Mouse (Mus musculus) C2C12 (cell line): ENCODE measurements at regions not wholly inside any gene's neighbourhood (a gene's known extent, or its start where the extent isn't known, plus 50 kb on each side); places are given as distances from the start of the nearest gene placed in this dataset.

Experiments
- H3K27me3 ChIP-seq: one replicate; pipeline ENCODE4 v1.6.1; 2011; ENCODE audit not compliant: control insufficient read depth, insufficient read depth, insufficient read length
- H3K36me3 ChIP-seq: one replicate; pipeline ENCODE4 v1.6.1; 2011; ENCODE audit not compliant: control insufficient read depth, insufficient read depth
- H3K4me3 ChIP-seq: one replicate; pipeline ENCODE4 v1.5.1; 2011; ENCODE audit warnings: mild to moderate bottlenecking, control low read depth; ENCODE audit not compliant: poor library complexity, insufficient read depth, severe bottlenecking
- H3K79me2 ChIP-seq: one replicate; pipeline ENCODE4 v1.6.1; 2011; ENCODE audit not compliant: control insufficient read depth, insufficient read depth
- H3K79me3 ChIP-seq: one replicate; pipeline ENCODE4 v1.6.1; 2011; ENCODE audit warnings: low read depth, control low read depth
- H3ac ChIP-seq: one replicate; pipeline ENCODE3; 2011; ENCODE audit warnings: low read depth; ENCODE audit not compliant: control insufficient read depth, insufficient read length
- CEBPB ChIP-seq: IDR thresholded peaks from one replicate; pipeline ENCODE4 v1.6.1; 2011; ENCODE audit warnings: low read depth, mild to moderate bottlenecking, control low read depth, moderate library complexity
- CTCF ChIP-seq: IDR thresholded peaks from one replicate; pipeline ENCODE4 v1.5.1; 2011; ENCODE audit not compliant: control insufficient read depth, insufficient read depth, insufficient read length
- FOSL1 ChIP-seq: IDR thresholded peaks from one replicate; pipeline ENCODE4 v1.8.0; 2011; ENCODE audit warnings: mild to moderate bottlenecking, low read length; ENCODE audit not compliant: poor library complexity, insufficient read depth, severe bottlenecking
- MAX ChIP-seq: IDR thresholded peaks from one replicate; pipeline ENCODE4 v1.6.1; 2011; ENCODE audit warnings: mild to moderate bottlenecking, control low read depth
- MYOD1 ChIP-seq: IDR thresholded peaks from one replicate; pipeline ENCODE4 v1.6.1; 2011; ENCODE audit warnings: low read depth; ENCODE audit not compliant: control insufficient read depth, insufficient read length
- MYOG ChIP-seq: IDR thresholded peaks from one replicate; pipeline ENCODE4 v1.6.1; 2011; ENCODE audit not compliant: control insufficient read depth, insufficient read length; ENCODE audit errors: extremely low read depth
- USF1 ChIP-seq: IDR thresholded peaks from one replicate; pipeline ENCODE4 v1.6.1; 2011; ENCODE audit warnings: low read depth, mild to moderate bottlenecking, control low read depth, moderate library complexity

GRCm38 (mm10) chr12:13118026-13118425 lies 131.0 kb downstream of the Ddx1 start:
- no peaks in the 10 kb centered on the region for H3K79me2 ChIP-seq
- no peak overlapping the region for H3K4me3 ChIP-seq
- H3K36me3 ChIP-seq: no peaks in the 10 kb centered on the region
- H3K79me3 ChIP-seq: no peaks in the 10 kb centered on the region
- TF ChIP-seq USF1: no peak
- no peak for TF ChIP-seq CEBPB
- TF ChIP-seq CTCF: no peak
- no peak for TF ChIP-seq FOSL1
- no peak for TF ChIP-seq MAX
- TF ChIP-seq MYOG: no peak
- TF ChIP-seq MYOD1: no peak
- no peak overlapping the region for H3ac ChIP-seq
- H3K27me3 ChIP-seq: no peaks in the 10 kb centered on the region

DNA sequence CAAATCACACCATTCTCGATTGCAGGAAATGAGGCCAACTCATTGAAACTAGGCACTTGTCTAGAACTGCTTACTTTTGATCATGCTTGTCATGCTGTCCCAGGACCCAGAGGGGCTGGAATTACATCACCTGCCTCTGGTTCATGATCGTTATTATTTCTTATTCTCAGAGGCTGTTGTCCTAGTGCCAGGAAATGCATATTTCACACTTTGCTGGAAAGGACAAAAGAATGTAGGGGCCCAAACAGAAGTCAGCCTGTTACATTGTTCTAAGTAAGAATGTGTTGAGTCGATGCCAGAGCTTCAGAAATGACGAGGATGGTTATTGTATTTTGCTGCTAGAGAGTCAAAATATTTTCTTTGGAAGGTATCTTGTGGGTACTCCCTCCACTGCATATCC lies 134.7 kb downstream of the Ddx1 start:
- Histone ChIP-seq H3K36me3 (no peaks in the 10 kb centered on the region), H3K79me3 (no peaks in the 10 kb centered on the region), H3K79me2 (no peaks in the 10 kb centered on the region), H3K27me3 (no peaks in the 10 kb centered on the region), H3K4me3 (no peak overlapping the region), H3ac (no peak overlapping the region)
- TF ChIP-seq MAX: no peak
- TF ChIP-seq MYOD1: no peak
- no peak for TF ChIP-seq MYOG
- TF ChIP-seq CEBPB: no peak
- TF ChIP-seq FOSL1: no peak
- no peak for TF ChIP-seq CTCF
- no peak for TF ChIP-seq USF1

DNA sequence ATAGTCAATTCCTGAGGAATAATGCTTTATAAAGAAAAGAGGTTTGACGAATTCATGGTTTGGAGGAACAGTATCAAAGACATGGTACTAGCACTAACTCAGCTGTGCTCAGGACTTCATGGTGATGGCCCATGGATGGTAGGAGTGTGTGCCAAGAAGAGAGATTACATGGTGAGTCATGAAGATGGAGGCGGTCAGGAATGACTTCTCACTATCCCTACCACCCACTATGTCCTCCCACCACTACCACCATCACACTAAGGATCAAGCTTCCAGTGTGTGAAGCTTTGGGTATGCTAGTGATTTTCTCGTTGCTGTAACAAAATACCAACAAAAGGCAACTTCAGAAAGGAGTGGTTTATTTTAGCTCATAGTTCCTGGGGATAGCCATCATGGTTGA lies 142.1 kb downstream of the Ddx1 start:
- H3K36me3 ChIP-seq: no peaks in the 10 kb centered on the region
- no peak overlapping the region for H3ac ChIP-seq
- TF ChIP-seq MYOD1: no peak
- no peaks in the 10 kb centered on the region for H3K27me3 ChIP-seq
- no peaks in the 10 kb centered on the region for H3K79me2 ChIP-seq
- no peak overlapping the region for H3K4me3 ChIP-seq
- no peaks in the 10 kb centered on the region for H3K79me3 ChIP-seq

DNA sequence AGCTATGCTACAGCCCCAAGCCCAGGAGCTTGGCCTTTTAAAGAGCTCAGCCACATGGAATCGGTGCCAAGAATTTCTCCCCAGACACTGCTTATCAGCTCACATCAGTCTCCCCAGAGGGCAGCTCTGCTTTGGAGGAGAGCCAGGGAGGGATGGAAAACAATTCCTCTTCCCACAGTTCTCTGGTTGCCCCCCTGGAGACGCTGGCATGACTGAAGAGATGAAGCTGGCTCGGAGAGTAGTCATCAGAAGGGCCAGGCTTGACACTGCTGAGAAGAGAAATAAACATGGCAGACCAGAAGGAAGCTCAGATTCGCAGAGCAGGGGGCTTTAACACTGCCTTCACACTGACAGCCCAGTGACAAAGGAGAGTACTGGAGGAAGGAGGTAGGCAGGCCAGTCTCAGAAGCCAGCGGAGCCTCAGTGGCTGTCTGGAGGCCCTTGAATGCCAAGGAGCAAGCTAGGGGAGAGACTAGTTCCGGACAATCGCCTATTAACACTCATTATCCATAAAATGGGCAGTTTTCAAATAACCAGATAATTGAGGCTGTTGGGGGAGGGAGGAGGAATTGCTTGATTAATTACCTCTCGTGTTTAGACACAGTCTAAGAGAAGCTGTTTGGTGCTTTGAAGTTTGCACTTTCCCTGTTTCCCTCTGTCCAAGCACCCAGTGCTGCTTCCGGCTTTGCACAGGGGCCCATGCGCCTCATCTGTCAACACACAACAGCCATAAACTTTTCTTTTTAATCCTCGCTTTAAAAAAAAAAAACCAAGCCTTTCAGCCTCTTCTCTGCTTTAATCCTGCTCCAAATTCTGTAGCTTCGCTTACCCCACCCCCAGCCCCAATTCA lies 148.3 kb downstream of the Ddx1 start:
- Histone ChIP-seq H3K36me3 (no peaks in the 10 kb centered on the region), H3K79me2 (no peaks in the 10 kb centered on the region), H3K27me3 (no peaks in the 10 kb centered on the region), H3ac (no peak overlapping the region), H3K4me3 (no peak overlapping the region), H3K79me3 (no peaks in the 10 kb centered on the region)
- TF ChIP-seq MAX (no peak), CEBPB (no peak), USF1 (no peak), CTCF (no peak), MYOG (no peak), FOSL1 (no peak), MYOD1 (no peak)

DNA sequence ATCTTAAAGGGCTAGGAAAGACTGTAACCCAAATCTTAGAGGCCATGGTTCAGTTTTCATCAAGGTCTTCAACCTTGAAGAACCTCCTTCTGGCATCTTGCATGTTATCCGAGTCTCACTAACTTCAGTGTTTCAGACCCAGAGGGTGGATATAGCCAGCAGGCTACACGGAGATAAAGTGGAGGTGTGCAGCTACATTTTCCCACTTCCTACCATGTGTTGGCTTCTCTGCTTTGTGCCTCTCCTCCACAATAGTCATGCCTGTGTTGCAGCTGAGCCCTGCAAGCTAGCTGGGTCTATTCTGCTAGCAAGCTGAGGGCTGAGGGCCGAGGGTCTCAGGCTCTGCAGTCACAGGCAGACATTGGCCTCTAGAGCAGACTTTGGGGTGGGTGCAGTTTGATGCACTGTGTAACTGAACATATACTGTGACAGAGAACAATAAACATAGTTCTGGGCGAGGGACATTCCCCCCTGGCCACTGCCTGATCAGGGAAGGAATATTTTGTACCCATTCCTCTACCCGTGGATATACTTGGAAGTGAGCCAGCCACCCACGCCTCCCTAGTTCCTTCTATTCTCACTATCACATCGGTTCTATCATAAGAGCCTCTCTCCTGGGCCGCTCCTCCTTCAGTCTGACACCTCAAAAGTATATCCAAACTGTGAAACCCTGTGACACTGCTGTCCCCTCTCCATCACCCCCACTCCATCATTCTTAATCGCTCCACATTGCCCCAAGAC lies 152.6 kb upstream of the Mycn start:
- Histone ChIP-seq H3ac (no peak overlapping the region), H3K36me3 (no peaks in the 10 kb centered on the region), H3K4me3 (no peak overlapping the region), H3K79me3 (no peaks in the 10 kb centered on the region), H3K27me3 (no peaks in the 10 kb centered on the region), H3K79me2 (no peaks in the 10 kb centered on the region)
- TF ChIP-seq MYOD1 (no peak), FOSL1 (no peak), MYOG (no peak)

- Histone ChIP-seq H3K79me2 (no peaks in the 10 kb centered on the region), H3K79me3 (no peaks in the 10 kb centered on the region), H3ac (no peak overlapping the region), H3K4me3 (no peak overlapping the region), H3K36me3 (no peaks in the 10 kb centered on the region), H3K27me3 (no peaks in the 10 kb centered on the region)
- no peak for TF ChIP-seq MAX
- no peak for TF ChIP-seq FOSL1
- TF ChIP-seq MYOD1: no peak
- no peak for TF ChIP-seq USF1
- no peak for TF ChIP-seq CTCF
- TF ChIP-seq CEBPB: no peak
- TF ChIP-seq MYOG: no peak
Observed at GRCm38 (mm10) chr12:13085951-13086350, 144.2 kb upstream of the Mycn start.
